Mouse (Mus musculus): ENCODE data around the gene Ube2a. TPM values are rescaled to one million over a fixed set of nuclear protein-coding genes. Genes with fewer than 3 reads are reported as not detected.

Ube2a gene
- polyA plus RNA-seq, 1 experiment: 206 TPM

DNA sequence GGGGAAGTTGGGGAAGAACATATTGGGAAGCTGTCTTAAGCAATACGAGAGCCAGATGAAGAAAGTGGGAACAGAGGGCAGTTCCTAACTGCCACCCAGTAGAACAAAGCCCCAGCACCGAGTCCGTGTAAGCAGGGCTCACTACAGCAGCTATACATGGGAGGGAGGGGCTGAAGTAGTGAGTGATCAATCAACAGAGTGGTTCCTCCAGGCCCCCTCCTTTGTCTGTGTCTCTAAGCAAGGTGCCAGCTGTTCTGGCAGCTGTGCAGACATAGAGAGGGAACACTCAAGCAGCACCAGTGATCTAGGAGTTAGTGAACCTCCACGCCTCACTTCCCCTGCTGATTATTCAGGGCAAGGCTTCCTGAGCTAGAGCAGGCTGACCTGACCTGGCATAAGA is 56.0 kb downstream of the Ube2a start:
- Histone ChIP-seq H3K9me3 (no peaks in the 10 kb centered on the region), H3K4me3 (replicated peaks) (no peak overlapping the region), H3K4me1 (peaks cover 9% of the 10 kb centered on the region), H3K36me3 (replicated peaks; ENCODE audit: low read length) (peaks cover 5% of the 10 kb centered on the region), H3K27me3 (replicated peaks) (peaks cover 11% of the 10 kb centered on the region)
- TF ChIP-seq FLI1 (IDR thresholded peaks at IDR 0.05; ENCODE audit: low read length) (no peak), GATA1 (IDR thresholded peaks at IDR 0.05; ENCODE audit: borderline replicate concordance, low read length) (no peak)

DNA sequence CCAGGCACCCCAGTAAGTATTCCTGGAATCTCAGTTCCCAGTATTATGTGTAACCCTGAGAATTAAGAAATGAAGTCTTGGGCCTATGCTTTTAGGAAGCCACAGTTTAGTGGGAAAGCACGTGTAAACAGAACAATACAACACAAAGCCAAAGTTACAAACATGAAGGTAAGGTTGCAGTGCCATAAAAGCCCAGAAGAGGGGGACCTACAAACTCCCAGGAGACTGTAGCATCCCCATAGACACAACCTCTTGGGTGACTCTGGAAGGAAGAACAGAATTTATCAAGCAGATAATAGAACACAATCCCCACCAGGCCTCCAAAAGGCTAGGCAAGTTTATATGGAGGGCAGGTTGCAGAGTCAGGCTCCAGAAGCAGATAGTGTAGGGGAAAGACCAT is 56.9 kb downstream of the Ube2a start:
- Histone ChIP-seq H3K27me3 (replicated peaks) (peaks cover 13% of the 10 kb centered on the region), H3K4me3 (replicated peaks) (no peak overlapping the region), H3K36me3 (replicated peaks; ENCODE audit: low read length) (peaks cover 5% of the 10 kb centered on the region), H3K9me3 (no peaks in the 10 kb centered on the region), H3K4me1 (peaks cover 9% of the 10 kb centered on the region)
- no peak for TF ChIP-seq FLI1 (IDR thresholded peaks at IDR 0.05; ENCODE audit: low read length)
- no peak for TF ChIP-seq GATA1 (IDR thresholded peaks at IDR 0.05; ENCODE audit: borderline replicate concordance, low read length)

Other genes with a start within 250 kb of the Ube2a start
- gene Akap17b, start 228.5 kb upstream of the Ube2a start, polyA plus RNA-seq (2012; ENCODE audit: insufficient read depth, low replicate concordance): 0.49 TPM in 1 of 2 replicates, not detected in the other
- gene Slc25a43, start 130.2 kb upstream of the Ube2a start, polyA plus RNA-seq (2012; ENCODE audit: insufficient read depth, low replicate concordance): 2.6 TPM in 1 of 2 replicates, not detected in the other
- gene Slc25a5, start 78.2 kb upstream of the Ube2a start, polyA plus RNA-seq (2012; ENCODE audit: insufficient read depth, low replicate concordance): 5.3 and 23.0 TPM in 2 replicates
- gene C330007P06Rik, start 211 bp downstream of the Ube2a start, polyA plus RNA-seq (2012; ENCODE audit: insufficient read depth, low replicate concordance): 0.46 TPM in 1 of 2 replicates, not detected in the other
- 0.34 TPM in 1 of 2 replicates, not detected in the other for gene Nkrf, start 29.0 kb downstream of the Ube2a start, polyA plus RNA-seq (2012; ENCODE audit: insufficient read depth, low replicate concordance)
- 0.92 and 3.7 TPM in 2 replicates for gene Sept6, start 117.9 kb downstream of the Ube2a start, polyA plus RNA-seq (2012; ENCODE audit: insufficient read depth, low replicate concordance)
- not detected in 2 replicates for gene Sowahd, start 174.9 kb downstream of the Ube2a start, polyA plus RNA-seq (2012; ENCODE audit: insufficient read depth, low replicate concordance)
- 63.5 and 367 TPM in 2 replicates for gene Rpl39, start 211.5 kb downstream of the Ube2a start, polyA plus RNA-seq (2012; ENCODE audit: insufficient read depth, low replicate concordance)
- gene Upf3b, start 236.4 kb downstream of the Ube2a start, polyA plus RNA-seq (2012; ENCODE audit: insufficient read depth, low replicate concordance): 5.9 TPM in 1 of 2 replicates, not detected in the other